Mouse (Mus musculus): Measurements from ENCODE around the gene Tob1. TPM values are rescaled to one million over a fixed set of nuclear protein-coding genes. Genes with fewer than 3 reads are reported as not detected.

The Tob1 gene
- polyA plus RNA-seq, 1 experiment from 2014 or later, result 31.9 TPM

GRCm38 (mm10) chr11:94190665-94191064 lies 20.6 kb upstream of the Tob1 start:
- no peak for ATAC-seq (ENCODE audit: low FRiP score, low TSS enrichment)
- H3K4me2 ChIP-seq (replicated peaks; ENCODE audit: low read depth, low read length), result no peak overlapping the region
- no peak overlapping the region for H3K4me3 ChIP-seq (ENCODE audit: low read length)
- 74% methylated on average over 5 of the region's 5 CpGs for WGBS
- H3K36me3 ChIP-seq (ENCODE audit: insufficient read depth, low read length), result no peaks in the 10 kb centered on the region
- H3K27ac ChIP-seq (ENCODE audit: low read length), result peak overlapping the region; percentile 56; the same call in 1 of the 2 replicates
- H3K4me1 ChIP-seq (ENCODE audit: insufficient read depth, low read length), result peaks cover 5% of the 10 kb centered on the region; the same call in 1 of the 2 replicates
- H3K27me3 ChIP-seq (ENCODE audit: insufficient read depth, low read length), result no peaks in the 10 kb centered on the region
- H3K9ac ChIP-seq (replicated peaks; ENCODE audit: low read length), result no peak overlapping the region
- H3K9me3 ChIP-seq (ENCODE audit: low read length), result no peaks in the 10 kb centered on the region

- Histone ChIP-seq H3K4me1 (ENCODE audit: insufficient read depth, low read length) (peaks cover 5% of the 10 kb centered on the region; the same call in 1 of the 2 replicates), H3K27ac (ENCODE audit: low read length) (no peak overlapping the region), H3K36me3 (ENCODE audit: insufficient read depth, low read length) (no peaks in the 10 kb centered on the region), H3K9me3 (ENCODE audit: low read length) (no peaks in the 10 kb centered on the region), H3K9ac (replicated peaks; ENCODE audit: low read length) (no peak overlapping the region), H3K4me2 (replicated peaks; ENCODE audit: low read depth, low read length) (no peak overlapping the region), H3K27me3 (ENCODE audit: insufficient read depth, low read length) (no peaks in the 10 kb centered on the region), H3K4me3 (ENCODE audit: low read length) (no peak overlapping the region)
- 75% methylated on average over 2 of the region's 2 CpGs for WGBS
- no peak for ATAC-seq (ENCODE audit: low FRiP score, low TSS enrichment)
Measured at GRCm38 (mm10) chr11:94193109-94193508, 18.1 kb upstream of the Tob1 start.

- ATAC-seq (ENCODE audit: low FRiP score, low TSS enrichment), result no peak
- H3K36me3 ChIP-seq (ENCODE audit: insufficient read depth, low read length), result no peaks in the 10 kb centered on the region
- H3K9ac ChIP-seq (replicated peaks; ENCODE audit: low read length), result no peak overlapping the region
- no peaks in the 10 kb centered on the region for H3K9me3 ChIP-seq (ENCODE audit: low read length)
- no peaks in the 10 kb centered on the region for H3K4me1 ChIP-seq (ENCODE audit: insufficient read depth, low read length)
- no peak overlapping the region for H3K4me3 ChIP-seq (ENCODE audit: low read length)
- WGBS, result 67% methylated on average over 3 of the region's 3 CpGs
- no peaks in the 10 kb centered on the region for H3K27me3 ChIP-seq (ENCODE audit: insufficient read depth, low read length)
- H3K4me2 ChIP-seq (replicated peaks; ENCODE audit: low read depth, low read length), result no peak overlapping the region
- H3K27ac ChIP-seq (ENCODE audit: low read length), result no peak overlapping the region
Measured at GRCm38 (mm10) chr11:94196311-94196710, 14.9 kb upstream of the Tob1 start.

GRCm38 (mm10) chr11:94198405-94199146 lies 12.7 kb upstream of the Tob1 start:
- WGBS, result 85% methylated on average over 7 of the region's 7 CpGs
- H3K4me3 ChIP-seq (ENCODE audit: low read length), result no peak overlapping the region
- H3K27me3 ChIP-seq (ENCODE audit: insufficient read depth, low read length), result no peaks in the 10 kb centered on the region
- no peaks in the 10 kb centered on the region for H3K36me3 ChIP-seq (ENCODE audit: insufficient read depth, low read length)
- H3K27ac ChIP-seq (ENCODE audit: low read length), result no peak overlapping the region
- H3K4me1 ChIP-seq (ENCODE audit: insufficient read depth, low read length), result no peaks in the 10 kb centered on the region
- H3K4me2 ChIP-seq (replicated peaks; ENCODE audit: low read depth, low read length), result no peak overlapping the region
- no peaks in the 10 kb centered on the region for H3K9me3 ChIP-seq (ENCODE audit: low read length)
- H3K9ac ChIP-seq (replicated peaks; ENCODE audit: low read length), result no peak overlapping the region
- no peak for ATAC-seq (ENCODE audit: low FRiP score, low TSS enrichment)

GRCm38 (mm10) chr11:94199771-94200170 lies 11.5 kb upstream of the Tob1 start:
- H3K36me3 ChIP-seq (ENCODE audit: insufficient read depth, low read length), result no peaks in the 10 kb centered on the region
- H3K9ac ChIP-seq (replicated peaks; ENCODE audit: low read length), result no peak overlapping the region
- ATAC-seq (ENCODE audit: low FRiP score, low TSS enrichment), result no peak
- no peak overlapping the region for H3K27ac ChIP-seq (ENCODE audit: low read length)
- H3K4me3 ChIP-seq (ENCODE audit: low read length), result no peak overlapping the region
- H3K4me1 ChIP-seq (ENCODE audit: insufficient read depth, low read length), result no peaks in the 10 kb centered on the region
- H3K4me2 ChIP-seq (replicated peaks; ENCODE audit: low read depth, low read length), result no peak overlapping the region
- no peaks in the 10 kb centered on the region for H3K27me3 ChIP-seq (ENCODE audit: insufficient read depth, low read length)
- H3K9me3 ChIP-seq (ENCODE audit: low read length), result no peaks in the 10 kb centered on the region
- WGBS, result 77% methylated on average over 2 of the region's 2 CpGs

GRCm38 (mm10) chr11:94200422-94200821 lies 10.8 kb upstream of the Tob1 start:
- Histone ChIP-seq H3K9me3 (ENCODE audit: low read length) (no peaks in the 10 kb centered on the region), H3K36me3 (ENCODE audit: insufficient read depth, low read length) (no peaks in the 10 kb centered on the region), H3K4me3 (ENCODE audit: low read length) (no peak overlapping the region), H3K27me3 (ENCODE audit: insufficient read depth, low read length) (no peaks in the 10 kb centered on the region), H3K4me2 (replicated peaks; ENCODE audit: low read depth, low read length) (no peak overlapping the region), H3K4me1 (ENCODE audit: insufficient read depth, low read length) (no peaks in the 10 kb centered on the region), H3K9ac (replicated peaks; ENCODE audit: low read length) (no peak overlapping the region), H3K27ac (ENCODE audit: low read length) (no peak overlapping the region)
- 83% methylated on average over 4 of the region's 4 CpGs for WGBS
- ATAC-seq (ENCODE audit: low FRiP score, low TSS enrichment), result no peak

GRCm38 (mm10) chr11:94202106-94202505 lies 9.1 kb upstream of the Tob1 start:
- Histone ChIP-seq H3K4me1 (ENCODE audit: insufficient read depth, low read length) (no peaks in the 10 kb centered on the region), H3K9ac (replicated peaks; ENCODE audit: low read length) (no peak overlapping the region), H3K4me3 (ENCODE audit: low read length) (no peak overlapping the region), H3K9me3 (ENCODE audit: low read length) (no peaks in the 10 kb centered on the region), H3K4me2 (replicated peaks; ENCODE audit: low read depth, low read length) (no peak overlapping the region), H3K27ac (ENCODE audit: low read length) (no peak overlapping the region), H3K36me3 (ENCODE audit: insufficient read depth, low read length) (no peaks in the 10 kb centered on the region), H3K27me3 (ENCODE audit: insufficient read depth, low read length) (no peaks in the 10 kb centered on the region)
- 83% methylated on average over 5 of the region's 5 CpGs for WGBS
- ATAC-seq (ENCODE audit: low FRiP score, low TSS enrichment), result no peak

- 67% methylated on average over 3 of the region's 3 CpGs for WGBS
- H3K27ac ChIP-seq (ENCODE audit: low read length), result no peak overlapping the region
- H3K27me3 ChIP-seq (ENCODE audit: insufficient read depth, low read length), result no peaks in the 10 kb centered on the region
- no peak for ATAC-seq (ENCODE audit: low FRiP score, low TSS enrichment)
- H3K4me1 ChIP-seq (ENCODE audit: insufficient read depth, low read length), result no peaks in the 10 kb centered on the region
- H3K36me3 ChIP-seq (ENCODE audit: insufficient read depth, low read length), result no peaks in the 10 kb centered on the region
- H3K9ac ChIP-seq (replicated peaks; ENCODE audit: low read length), result no peak overlapping the region
- no peak overlapping the region for H3K4me2 ChIP-seq (replicated peaks; ENCODE audit: low read depth, low read length)
- H3K4me3 ChIP-seq (ENCODE audit: low read length), result no peak overlapping the region
- H3K9me3 ChIP-seq (ENCODE audit: low read length), result no peaks in the 10 kb centered on the region
Measured at GRCm38 (mm10) chr11:94203066-94203465, 8.2 kb upstream of the Tob1 start.

GRCm38 (mm10) chr11:94206398-94207114 lies 4.7 kb upstream of the Tob1 start:
- WGBS, result 87% methylated on average over 10 of the region's 10 CpGs
- Histone ChIP-seq H3K27ac (ENCODE audit: low read length) (no peak overlapping the region), H3K27me3 (ENCODE audit: insufficient read depth, low read length) (no peaks in the 10 kb centered on the region), H3K4me2 (replicated peaks; ENCODE audit: low read depth, low read length) (no peak overlapping the region), H3K36me3 (ENCODE audit: insufficient read depth, low read length) (no peaks in the 10 kb centered on the region), H3K4me3 (ENCODE audit: low read length) (no peak overlapping the region), H3K9ac (replicated peaks; ENCODE audit: low read length) (no peak overlapping the region), H3K9me3 (ENCODE audit: low read length) (no peaks in the 10 kb centered on the region), H3K4me1 (ENCODE audit: insufficient read depth, low read length) (no peaks in the 10 kb centered on the region)
- no peak for ATAC-seq (ENCODE audit: low FRiP score, low TSS enrichment)
